Mouse (Mus musculus) v-Abl transformed pro-B cells (cell line): ENCODE data around the gene Wdr17.

Source experiments
- in situ Hi-C, 2 experiments: fragments of 400-800 bp; cut with MboI; formaldehyde crosslinking; loops; one replicate each; pipeline ENCODE4 v1.15.1; 2025; ENCODE audit not compliant: unreplicated experiment in 2 of 2

Gene Wdr17

GRCm38 (mm10) chr8:54603440-54603839 is 283.5 kb downstream of the Wdr17 start:
- in situ Hi-C loops: no loop called here

- in situ Hi-C loops: no loop called here
Measured at GRCm38 (mm10) chr8:54600671-54601251, 286.2 kb downstream of the Wdr17 start, which contains the start of gene Spata4. Gene Spata4, plus strand, starts transcription at chr8:54600781.

GRCm38 (mm10) chr8:54597386-54597785 is 289.6 kb downstream of the Wdr17 start:
- in situ Hi-C loops: no loop called here

GRCm38 (mm10) chr8:54596940-54597339 is 290.0 kb downstream of the Wdr17 start:
- in situ Hi-C loops: no loop called here

GRCm38 (mm10) chr8:54596051-54596450 is 290.9 kb downstream of the Wdr17 start:
- in situ Hi-C loops: no loop called here

GRCm38 (mm10) chr8:54594634-54595033 is 292.4 kb downstream of the Wdr17 start:
- in situ Hi-C loops: no loop called here

GRCm38 (mm10) chr8:54582886-54583285 is 304.1 kb downstream of the Wdr17 start:
- in situ Hi-C loops: no loop called here

- in situ Hi-C loops: no loop called here
Measured at GRCm38 (mm10) chr8:54581436-54581835, 305.5 kb downstream of the Wdr17 start.
